Mouse (Mus musculus) intestine, embryonic 16.5 days (tissue): Measurements from ENCODE around the gene Idnk. TPM values are rescaled to one million over a fixed set of nuclear protein-coding genes. Genes with fewer than 3 reads are reported as not detected.
A peak's percentile ranks its signal among the peaks of the same experiment; 100 is the strongest.

Experiments
- ATAC-seq: fragments of 200-750 bp; cut with Nextera tagmentation; 2 replicates; pipeline ENCODE4 v1.8.0; 2017; ENCODE audit warnings: moderate TSS enrichment, moderate library complexity
- H3K27ac ChIP-seq: fragments of 300-500 bp; sonication (generic); 2 replicates; pipeline ENCODE4 v1.5.1; 2014; ENCODE audit warnings: mild to moderate bottlenecking, low read length
- H3K27me3 ChIP-seq: fragments of 300-500 bp; sonication (generic); replicated peaks from 2 replicates; pipeline ENCODE4 v1.6.1; 2014; ENCODE audit warnings: low read length, control low read depth, mixed read lengths; ENCODE audit not compliant: control insufficient read depth, insufficient read depth
- H3K36me3 ChIP-seq: fragments of 300-500 bp; sonication (generic); 2 replicates; pipeline ENCODE4 v1.6.1; 2014; ENCODE audit warnings: low read length, control low read depth; ENCODE audit not compliant: control insufficient read depth, insufficient read depth
- H3K4me1 ChIP-seq: fragments of 300-500 bp; sonication (generic); 2 replicates; pipeline ENCODE4 v1.6.1; 2014; ENCODE audit warnings: low read length, control low read depth, mixed read lengths; ENCODE audit not compliant: control insufficient read depth, insufficient read depth
- H3K4me2 ChIP-seq: fragments of 300-500 bp; sonication (generic); 2 replicates; pipeline ENCODE4 v1.6.1; 2014; ENCODE audit warnings: low read depth, low read length, control low read depth
- H3K4me3 ChIP-seq: fragments of 300-500 bp; sonication (generic); 2 replicates; pipeline ENCODE4 v1.5.1; 2014; ENCODE audit warnings: mild to moderate bottlenecking, low read length
- H3K9ac ChIP-seq: fragments of 300-500 bp; sonication (generic); 2 replicates; pipeline ENCODE4 v1.6.1; 2014; ENCODE audit warnings: low read depth, low read length
- H3K9me3 ChIP-seq: fragments of 300-500 bp; sonication (generic); 2 replicates; pipeline ENCODE4 v1.6.1; 2016; ENCODE audit warnings: low read length, control low read depth; ENCODE audit not compliant: control insufficient read depth
- WGBS: fragments of 180-500 bp; shearing (Covaris S2); extraction: QIAGEN DNeasy Blood & Tissue Kit; methylation state at CpG from one replicate; pipeline ENCODE4 v1.1.7; 2014; 5-methylcytosine and 5-hydroxymethylcytosine counted together
- polyA plus RNA-seq: library from polyadenylated mRNA; unstranded; fragments of >200 nt; fragmentation: Nextera tagmentation; extraction: Ambion mirVana; gene quantifications from 2 replicates; pipeline ENCODE4 v1.2.1, GENCODE M21; 2015

Gene Idnk
- polyA plus RNA-seq, 1 experiment from 2014 or later: 53.8 TPM

GRCm38 (mm10) chr13:58184111-58184510, 26.7 kb downstream of the Idnk start:
- H3K27ac ChIP-seq: no peak overlapping the region
- WGBS: 75% methylated on average over 3 of the region's 3 CpGs
- H3K27me3 ChIP-seq: no peaks in the 10 kb centered on the region
- no peak overlapping the region for H3K4me2 ChIP-seq
- peaks cover 18% of the 10 kb centered on the region for H3K4me1 ChIP-seq
- H3K9ac ChIP-seq: no peak overlapping the region
- H3K9me3 ChIP-seq: no peaks in the 10 kb centered on the region
- 0 out of 2 replicates have a peak, but pooled peaks cover 9% of the 10 kb centered on the region for H3K36me3 ChIP-seq
- H3K4me3 ChIP-seq: no peak overlapping the region
- no peak for ATAC-seq

- no peak overlapping the region for H3K9ac ChIP-seq
- H3K27me3 ChIP-seq: no peaks in the 10 kb centered on the region
- H3K4me2 ChIP-seq: no peak overlapping the region
- 90% methylated on average over 8 of the region's 8 CpGs for WGBS
- no peak overlapping the region for H3K4me3 ChIP-seq
- no peaks in the 10 kb centered on the region for H3K9me3 ChIP-seq
- peaks cover 12% of the 10 kb centered on the region for H3K36me3 ChIP-seq
- no peak overlapping the region for H3K27ac ChIP-seq
- H3K4me1 ChIP-seq: peaks cover 11% of the 10 kb centered on the region
- no peak for ATAC-seq
Observed at GRCm38 (mm10) chr13:58186281-58186680, 28.8 kb downstream of the Idnk start.

- ATAC-seq: no peak
- H3K4me1 ChIP-seq: peaks cover 9% of the 10 kb centered on the region; the same call in 1 of the 2 replicates
- 88% methylated on average over 3 of the region's 3 CpGs for WGBS
- no peak overlapping the region for H3K9ac ChIP-seq
- H3K27ac ChIP-seq: no peak overlapping the region
- H3K36me3 ChIP-seq: peaks cover 22% of the 10 kb centered on the region
- no peaks in the 10 kb centered on the region for H3K27me3 ChIP-seq
- H3K9me3 ChIP-seq: no peaks in the 10 kb centered on the region
- no peak overlapping the region for H3K4me3 ChIP-seq
- no peak overlapping the region for H3K4me2 ChIP-seq
Observed at GRCm38 (mm10) chr13:58187751-58188150, 30.3 kb downstream of the Idnk start.

GRCm38 (mm10) chr13:58188412-58188811, 31.0 kb downstream of the Idnk start:
- Histone ChIP-seq H3K27ac (no peak overlapping the region), H3K9ac (no peak overlapping the region), H3K9me3 (no peaks in the 10 kb centered on the region), H3K4me3 (no peak overlapping the region), H3K4me2 (no peak overlapping the region), H3K4me1 (peaks cover 5% of the 10 kb centered on the region; the same call in 1 of the 2 replicates), H3K27me3 (no peaks in the 10 kb centered on the region), H3K36me3 (peaks cover 20% of the 10 kb centered on the region)
- peak; percentile 62 for ATAC-seq
- 60% methylated on average over 4 of the region's 4 CpGs for WGBS

GRCm38 (mm10) chr13:58189473-58189872, 32.0 kb downstream of the Idnk start:
- Histone ChIP-seq H3K4me2 (no peak overlapping the region), H3K4me1 (no peaks in the 10 kb centered on the region), H3K27ac (no peak overlapping the region), H3K9ac (no peak overlapping the region), H3K36me3 (peaks cover 20% of the 10 kb centered on the region), H3K9me3 (no peaks in the 10 kb centered on the region), H3K27me3 (no peaks in the 10 kb centered on the region), H3K4me3 (no peak overlapping the region)
- WGBS: 73% methylated on average over 5 of the region's 5 CpGs
- peak; percentile 73 for ATAC-seq

- Histone ChIP-seq H3K36me3 (peaks cover 28% of the 10 kb centered on the region), H3K27ac (no peak overlapping the region), H3K4me3 (no peak overlapping the region), H3K9ac (no peak overlapping the region), H3K4me1 (no peaks in the 10 kb centered on the region), H3K9me3 (no peaks in the 10 kb centered on the region), H3K4me2 (no peak overlapping the region), H3K27me3 (no peaks in the 10 kb centered on the region)
- no peak for ATAC-seq
- WGBS: 97% methylated on average over 14 of the region's 14 CpGs
Observed at GRCm38 (mm10) chr13:58191516-58191915, 34.1 kb downstream of the Idnk start.

GRCm38 (mm10) chr13:58192146-58192545, 34.7 kb downstream of the Idnk start:
- Histone ChIP-seq H3K36me3 (peaks cover 28% of the 10 kb centered on the region), H3K27ac (no peak overlapping the region), H3K4me3 (no peak overlapping the region), H3K9ac (no peak overlapping the region), H3K4me1 (no peaks in the 10 kb centered on the region), H3K4me2 (no peak overlapping the region), H3K9me3 (no peaks in the 10 kb centered on the region), H3K27me3 (no peaks in the 10 kb centered on the region)
- 88% methylated on average over 6 of the region's 6 CpGs for WGBS
- no peak for ATAC-seq

GRCm38 (mm10) chr13:58193221-58193620, 35.8 kb downstream of the Idnk start:
- Histone ChIP-seq H3K4me1 (no peaks in the 10 kb centered on the region), H3K4me3 (no peak overlapping the region), H3K9me3 (no peaks in the 10 kb centered on the region), H3K4me2 (no peak overlapping the region), H3K36me3 (peaks cover 24% of the 10 kb centered on the region), H3K9ac (no peak overlapping the region), H3K27ac (no peak overlapping the region), H3K27me3 (no peaks in the 10 kb centered on the region)
- WGBS: 97% methylated on average over 3 of the region's 3 CpGs
- ATAC-seq: no peak

GRCm38 (mm10) chr13:58194908-58195307, 37.5 kb downstream of the Idnk start:
- H3K4me2 ChIP-seq: no peak overlapping the region

GRCm38 (mm10) chr13:58197211-58197610, 39.8 kb downstream of the Idnk start:
- 82% methylated on average over 3 of the region's 3 CpGs for WGBS

More at GRCm38 (mm10) chr13:58194908-58195307, 37.5 kb downstream of the Idnk start:
- no peak overlapping the region for H3K4me3 ChIP-seq
- no peak for ATAC-seq
- WGBS: 84% methylated on average over 3 of the region's 3 CpGs
- no peak overlapping the region for H3K9ac ChIP-seq
- no peak overlapping the region for H3K27ac ChIP-seq
- no peaks in the 10 kb centered on the region for H3K27me3 ChIP-seq
- no peaks in the 10 kb centered on the region for H3K9me3 ChIP-seq
- no peaks in the 10 kb centered on the region for H3K4me1 ChIP-seq
- H3K36me3 ChIP-seq: peaks cover 24% of the 10 kb centered on the region

More at GRCm38 (mm10) chr13:58197211-58197610, 39.8 kb downstream of the Idnk start:
- Histone ChIP-seq H3K36me3 (peaks cover 8% of the 10 kb centered on the region; the same call in 1 of the 2 replicates), H3K27me3 (no peaks in the 10 kb centered on the region), H3K9ac (no peak overlapping the region), H3K4me2 (no peak overlapping the region), H3K27ac (no peak overlapping the region), H3K4me1 (0 out of 2 replicates have a peak, but pooled peaks cover 2% of the 10 kb centered on the region), H3K4me3 (no peak overlapping the region), H3K9me3 (no peaks in the 10 kb centered on the region)
- no peak for ATAC-seq
